Mouse (Mus musculus): Measurements from ENCODE around the gene Lhpp.

DNA sequence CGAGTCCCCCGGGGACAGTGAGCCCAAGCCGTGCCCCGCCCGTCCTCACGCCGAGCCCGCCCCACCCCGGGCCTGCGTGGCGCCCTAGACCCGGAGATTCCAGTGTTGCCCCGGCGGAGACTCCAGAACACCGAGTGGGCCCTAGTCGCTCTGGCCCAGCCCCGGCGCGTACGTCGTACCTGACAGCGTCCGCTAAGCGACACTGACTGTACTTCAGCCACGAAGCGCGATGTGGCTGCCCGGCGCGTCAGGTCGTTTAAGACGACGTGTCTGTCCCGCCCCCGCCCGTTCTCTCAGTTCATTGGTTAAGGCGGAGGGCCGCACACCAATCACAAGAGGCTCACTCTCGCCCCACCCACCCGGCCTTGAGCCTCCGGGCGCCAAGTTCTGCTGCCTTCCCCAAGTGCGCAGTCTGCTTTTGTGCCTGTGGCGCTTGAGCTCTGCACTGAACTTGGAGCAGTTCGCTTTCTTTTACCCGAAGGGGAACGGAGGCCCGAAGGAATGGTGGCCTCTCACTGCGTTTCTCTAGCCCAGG, 34.3 kb upstream of the Lhpp start, which contains the start of gene Oat:
- TF ChIP-seq CTCF (IDR thresholded peaks at IDR 0.05; ENCODE audit: extremely low read depth, insufficient read length, insufficient replicate concordance, low read depth, low read length): no peak
- peak; percentile 94 for TF ChIP-seq POLR2A (IDR thresholded peaks at IDR 0.05; ENCODE audit: low read depth, low read length)

All from small intestine, adult 2 months (tissue).